Mouse (Mus musculus): ENCODE data around the gene Ctnnd2.

DNA sequence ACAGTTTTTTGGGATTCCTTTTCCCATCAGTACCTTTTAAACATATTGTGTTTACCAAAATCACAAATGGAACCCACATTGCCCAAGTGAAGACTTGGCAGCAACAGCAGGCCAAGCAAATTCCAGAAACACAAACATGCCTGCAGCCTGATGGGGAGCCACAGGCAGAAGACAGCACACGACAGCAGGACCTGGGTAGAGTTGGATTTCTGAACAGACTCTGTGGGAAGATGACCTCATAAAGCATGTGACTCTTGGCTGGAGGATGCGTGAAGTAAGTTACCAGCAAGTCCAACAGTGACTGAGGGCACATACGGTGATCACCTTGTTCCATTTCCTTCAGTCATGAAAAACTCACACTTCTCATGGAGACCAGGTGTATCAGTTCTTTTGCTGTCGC lies 43.5 kb downstream of the Ctnnd2 start:
- no peak for TF ChIP-seq CTCF (IDR thresholded peaks at IDR 0.05; ENCODE audit: borderline replicate concordance, insufficient read depth, low read depth, low read length)
- no peak for TF ChIP-seq POLR2A (IDR thresholded peaks at IDR 0.05; ENCODE audit: borderline replicate concordance, insufficient read depth, low read length)

All from cerebellum, adult 2 months (tissue).